ENCODE assay signal across 24 mouse cellular contexts in genomic region chr13:56467786-56468185, GRCm38 (mm10). TPM values are rescaled to one million over a fixed set of nuclear protein-coding genes. Genes with fewer than 3 reads are reported as not detected.
"Had no signal": no experiment of that assay in that cellular context is flagged by ENCODE, and none has a peak within 500 bp of the region (broad histone marks: within the 10 kb centered on the region; RNA-seq: fewer than 3 reads in every experiment).

No protein-coding gene starts in this region.

- H3K4me2 ChIP-seq: neural tube, embryonic 13.5 days; neural tube, embryonic 15.5 days; stomach, embryonic 15.5 days had no signal

- DNase-seq: retina, postnatal 1 day; right cerebral cortex, adult 18-20 months; right cerebral cortex, postnatal 14 days; right cerebral cortex, postnatal 25 days; right cerebral cortex, postnatal 4 days; spleen, adult 18-20 months; thymus, adult 18-20 months; thymus, adult 2 months; thymus, postnatal 14 days; thymus, postnatal 25 days; thymus, postnatal 36 days; thymus, postnatal 4 days had no signal

- H3K27ac ChIP-seq: neural tube, embryonic 13.5 days; neural tube, embryonic 15.5 days; stomach, embryonic 15.5 days; stomach, postnatal 0 days had no signal

- H3K9me3 ChIP-seq: neural tube, embryonic 13.5 days; stomach, embryonic 15.5 days had no signal

- H3K36me3 ChIP-seq: neural tube, embryonic 13.5 days; neural tube, embryonic 15.5 days; stomach, embryonic 15.5 days had no signal

- H3K4me3 ChIP-seq: neural tube, embryonic 13.5 days; neural tube, embryonic 15.5 days; stomach, embryonic 15.5 days had no signal

- H3K9ac ChIP-seq: neural tube, embryonic 13.5 days; neural tube, embryonic 15.5 days; stomach, embryonic 15.5 days had no signal

- H3K4me1 ChIP-seq: stomach, embryonic 15.5 days had no signal

- H3K27me3 ChIP-seq: neural tube, embryonic 13.5 days; neural tube, embryonic 15.5 days; stomach, embryonic 15.5 days had no signal

RNA-seq across cellular contexts. Expression of gene Il9, which starts 14.3 kb away (rescaled TPM):
- total RNA-seq: neutrophil, adult 5-6 weeks had no signal
- polyA plus RNA-seq: neural tube, embryonic 13.5 days; neural tube, embryonic 14.5 days; neural tube, embryonic 15.5 days; small intestine, adult 2 months; spleen, adult 2 months; stomach, embryonic 14.5 days; stomach, embryonic 15.5 days; stomach, embryonic 16.5 days; stomach, postnatal 0 days; urinary bladder, adult 2 months had no signal

RNA-seq across cellular contexts. Expression of gene Slc25a48, which starts 29.6 kb away (rescaled TPM):
- polyA plus RNA-seq: neural tube, embryonic 13.5 days; neural tube, embryonic 14.5 days had no signal

RNA-seq across cellular contexts. Expression of gene Gm3045, which starts 41.4 kb away (rescaled TPM):
- total RNA-seq: neutrophil, adult 5-6 weeks had no signal
- polyA plus RNA-seq: neural tube, embryonic 13.5 days; neural tube, embryonic 14.5 days; neural tube, embryonic 15.5 days; small intestine, adult 2 months; spleen, adult 2 months; stomach, embryonic 14.5 days; stomach, embryonic 15.5 days; stomach, embryonic 16.5 days; stomach, postnatal 0 days; thymus, adult 2 months; thymus, postnatal 0 days had no signal
